Mouse (Mus musculus) G1E (cell line): ENCODE results near the gene Cox8b. TPM values are rescaled to one million over a fixed set of nuclear protein-coding genes. Genes with fewer than 3 reads are reported as not detected.
"Not testable (repeated sequence)": the region's sequence is repeated elsewhere in the genome, so short reads cannot be mapped to it uniquely, and the experiment has no call there.

ENCODE experiments used
- ATAC-seq: 2 replicates; pipeline ENCODE4 v1.8.0; 2016; ENCODE audit warnings: mild to moderate bottlenecking; ENCODE audit not compliant: insufficient number of reproducible peaks, poor library complexity, low FRiP score, severe bottlenecking; ENCODE audit errors: extremely low read depth
- DNase-seq: peaks from one replicate; pipeline ENCODE4 v3.0.0; 2012; ENCODE audit warnings: low spot score
- H3K27me3 ChIP-seq: 2 replicates; pipeline ENCODE4 v1.6.1; 2012; ENCODE audit warnings: mild to moderate bottlenecking, low read length, inconsistent platforms; ENCODE audit not compliant: insufficient read depth
- H3K36me3 ChIP-seq: replicated peaks from 2 replicates; pipeline ENCODE3; 2012; ENCODE audit warnings: mild to moderate bottlenecking, inconsistent platforms
- H3K4me1 ChIP-seq: 2 replicates; pipeline ENCODE4 v1.6.1; 2012; ENCODE audit warnings: low read depth, low read length, inconsistent platforms, mixed read lengths; ENCODE audit not compliant: insufficient read depth
- H3K4me3 ChIP-seq: 2 replicates; pipeline ENCODE4 v1.5.1; 2012; ENCODE audit warnings: low read depth, mild to moderate bottlenecking, inconsistent platforms, low read length, moderate library complexity, mixed read lengths
- H3K9me3 ChIP-seq: replicated peaks from 2 replicates; pipeline ENCODE4 v1.6.1; 2012; ENCODE audit warnings: inconsistent platforms
- CTCF ChIP-seq: IDR thresholded peaks from 2 replicates; pipeline ENCODE4 v1.5.1; 2012; ENCODE audit warnings: low read depth, low read length, inconsistent platforms, mixed read lengths
- GATA1 ChIP-seq: IDR thresholded peaks from 2 replicates; pipeline ENCODE4 v1.6.1; 2012; ENCODE audit warnings: borderline replicate concordance, low read length, inconsistent platforms, mixed read lengths
- GATA2 ChIP-seq: IDR thresholded peaks from 2 replicates; pipeline ENCODE4 v1.6.1; 2012; ENCODE audit warnings: low read depth, low read length, inconsistent platforms, borderline replicate concordance
- POLR2AphosphoS5 ChIP-seq: IDR thresholded peaks from 2 replicates; pipeline ENCODE4 v1.6.1; 2012; ENCODE audit warnings: low read depth, low read length, inconsistent platforms; ENCODE audit not compliant: insufficient replicate concordance
- TAL1 ChIP-seq: conservative IDR thresholded peaks from 2 replicates; pipeline ENCODE4 v1.6.1; 2012; ENCODE audit warnings: low read depth, low read length, inconsistent platforms, mixed read lengths
- polyA plus RNA-seq: library from polyadenylated mRNA; stranded (reverse); fragments of >175 nt; gene quantifications from 2 replicates; pipeline ENCODE4 v1.2.3, GENCODE M21; 2012
- total RNA-seq, 2 experiments: library from RNA; stranded (forward) in 1 of 2; stranded (reverse) in 1 of 2; fragments of 200-1000 nt in 1 of 2; fragments of >200 nt in 1 of 2; fragmentation: Nextera tagmentation in 1 of 2; gene quantifications; 2 replicates each; pipeline ENCODE4 v1.2.3; 2014 to 2017

Cox8b gene
- total and polyA plus RNA-seq, 3 experiments: not detected

GRCm38 (mm10) chr7:140897863-140898262 is 2.4 kb downstream of the Cox8b start:
- DNase-seq: no peak
- peaks cover 77% of the 10 kb centered on the region for H3K36me3 ChIP-seq
- H3K9me3 ChIP-seq: no peaks in the 10 kb centered on the region
- no peak for ATAC-seq
- no peak for TF ChIP-seq GATA1
- no peak for TF ChIP-seq POLR2AphosphoS5
- TF ChIP-seq CTCF: no peak
- no peak for TF ChIP-seq TAL1
- no peak for TF ChIP-seq GATA2
- H3K4me1 ChIP-seq: no peaks in the 10 kb centered on the region
- H3K27me3 ChIP-seq: no peaks in the 10 kb centered on the region
- H3K4me3 ChIP-seq: no peak overlapping the region

- TF ChIP-seq CTCF: no peak
- no peak for TF ChIP-seq POLR2AphosphoS5
- TF ChIP-seq GATA1: no peak
- TF ChIP-seq TAL1: no peak
- TF ChIP-seq GATA2: no peak
- Histone ChIP-seq H3K4me3 (no peak overlapping the region), H3K27me3 (no peaks in the 10 kb centered on the region), H3K36me3 (peaks cover 82% of the 10 kb centered on the region), H3K9me3 (no peaks in the 10 kb centered on the region), H3K4me1 (peaks cover 4% of the 10 kb centered on the region)
- no peak for ATAC-seq
- DNase-seq: no peak
These were observed 5.6 kb downstream of the Cox8b start for GRCm38 (mm10) chr7:140894611-140895010.

- H3K9me3 ChIP-seq: no peaks in the 10 kb centered on the region
- H3K36me3 ChIP-seq: peaks cover 82% of the 10 kb centered on the region
- ATAC-seq (no peak), DNase-seq (no peak)
- H3K4me3 ChIP-seq: no peak overlapping the region
- no peak for TF ChIP-seq GATA2
- TF ChIP-seq CTCF: no peak
- no peak for TF ChIP-seq POLR2AphosphoS5
- no peak for TF ChIP-seq GATA1
- TF ChIP-seq TAL1: no peak
- no peaks in the 10 kb centered on the region for H3K27me3 ChIP-seq
- H3K4me1 ChIP-seq: peaks cover 4% of the 10 kb centered on the region
These were observed 6.2 kb downstream of the Cox8b start for GRCm38 (mm10) chr7:140894031-140894430.

GRCm38 (mm10) chr7:140890636-140891035 is 9.6 kb downstream of the Cox8b start:
- not testable (repeated sequence) for H3K9me3 ChIP-seq, H3K4me1 ChIP-seq, ATAC-seq, H3K27me3 ChIP-seq, DNase-seq, H3K4me3 ChIP-seq
- H3K36me3 ChIP-seq: peaks cover 83% of the 10 kb centered on the region

- Histone ChIP-seq H3K9me3 (no peaks in the 10 kb centered on the region), H3K36me3 (peaks cover 59% of the 10 kb centered on the region), H3K4me3 (peak overlapping the region; percentile 90), H3K27me3 (no peaks in the 10 kb centered on the region), H3K4me1 (peaks cover 43% of the 10 kb centered on the region)
- TF ChIP-seq POLR2AphosphoS5 (no peak), GATA1 (no peak), CTCF (no peak), TAL1 (no peak), GATA2 (no peak)
- DNase-seq (no peak), ATAC-seq (0 out of 2 replicates have a peak, but pooled peaks have one; percentile 4)
These were observed 17.8 kb downstream of the Cox8b start for GRCm38 (mm10) chr7:140882469-140882803.

- peaks cover 59% of the 10 kb centered on the region for H3K36me3 ChIP-seq
- TF ChIP-seq TAL1: no peak
- TF ChIP-seq POLR2AphosphoS5: no peak
- no peak for TF ChIP-seq GATA2
- no peak for TF ChIP-seq CTCF
- TF ChIP-seq GATA1: no peak
- DNase-seq (peak; percentile 90), ATAC-seq (peak; percentile 89)
- H3K4me3 ChIP-seq: peak within 1 kb of the TSS; percentile 90
- no peaks in the 10 kb centered on the region for H3K9me3 ChIP-seq
- no peaks in the 10 kb centered on the region for H3K27me3 ChIP-seq
- peaks cover 44% of the 10 kb centered on the region for H3K4me1 ChIP-seq
These were observed 18.4 kb downstream of the Cox8b start, which contains the start of the genes Psmd13 and Sirt3 for GRCm38 (mm10) chr7:140881696-140882468. Psmd13 (plus strand) TSS chr7:140881968. Sirt3 (minus strand) TSS chr7:140882309.
